Mouse (Mus musculus) forebrain, postnatal 0 days (tissue): ENCODE results near the gene Crebbp. TPM values are rescaled to one million over a fixed set of nuclear protein-coding genes. Genes with fewer than 3 reads are reported as not detected.
A peak's percentile ranks its signal among the peaks of the same experiment; 100 is the strongest.
"Not testable (repeated sequence)": the region's sequence is repeated elsewhere in the genome, so short reads cannot be mapped to it uniquely, and the experiment has no call there.

ENCODE experiments used
- ATAC-seq: fragments of 200-750 bp; cut with Nextera tagmentation; 2 replicates; pipeline ENCODE4 v1.8.0; 2017; ENCODE audit warnings: mild to moderate bottlenecking, moderate library complexity
- DNase-seq: peaks from one replicate; pipeline ENCODE4 v3.0.0-alpha.2; 2015
- H3K27ac ChIP-seq: fragments of 300-500 bp; sonication (generic); 2 replicates; pipeline ENCODE4 v1.5.1; 2014; ENCODE audit warnings: low read depth, mild to moderate bottlenecking, antibody characterized with exemption, low read length, moderate library complexity, mixed read lengths
- H3K27me3 ChIP-seq: fragments of 300-500 bp; sonication (generic); 2 replicates; pipeline ENCODE4 v1.6.1; 2014; ENCODE audit warnings: mild to moderate bottlenecking, low read length, mixed read lengths; ENCODE audit not compliant: insufficient read depth
- H3K36me3 ChIP-seq: fragments of 300-500 bp; sonication (generic); 2 replicates; pipeline ENCODE4 v1.6.1; 2014; ENCODE audit warnings: mild to moderate bottlenecking, moderate library complexity; ENCODE audit not compliant: insufficient read depth
- H3K4me1 ChIP-seq: fragments of 300-500 bp; sonication (generic); 2 replicates; pipeline ENCODE4 v1.6.1; 2014; ENCODE audit warnings: antibody characterized with exemption; ENCODE audit not compliant: insufficient read depth
- H3K4me2 ChIP-seq: fragments of 300-500 bp; sonication (generic); 2 replicates; pipeline ENCODE4 v1.6.1; 2014; ENCODE audit warnings: low read depth, mild to moderate bottlenecking, moderate library complexity
- H3K4me3 ChIP-seq: fragments of 300-500 bp; sonication (generic); 2 replicates; pipeline ENCODE4 v1.5.1; 2014; ENCODE audit warnings: low read depth, low read length, mixed read lengths
- H3K9ac ChIP-seq: fragments of 300-500 bp; sonication (generic); 2 replicates; pipeline ENCODE4 v1.6.1; 2014; ENCODE audit warnings: mild to moderate bottlenecking
- H3K9me3 ChIP-seq: fragments of 300-500 bp; sonication (generic); 2 replicates; pipeline ENCODE4 v1.6.1; 2016; ENCODE audit warnings: low read length
- CTCF ChIP-seq: sonication (generic); IDR thresholded peaks from 2 replicates; pipeline ENCODE4 v1.5.1; 2016; ENCODE audit warnings: antibody characterized with exemption, control low read depth, low read depth
- WGBS: fragments of 180-500 bp; shearing (Covaris S2); extraction: QIAGEN DNeasy Blood & Tissue Kit; methylation state at CpG from one replicate; pipeline ENCODE4 v1.1.7; 2014; 5-methylcytosine and 5-hydroxymethylcytosine counted together
- polyA plus RNA-seq: library from polyadenylated mRNA; unstranded; fragments of >200 nt; fragmentation: Nextera tagmentation; extraction: Ambion mirVana; gene quantifications from 2 replicates; pipeline ENCODE4 v1.2.1, GENCODE M21; 2015
- total RNA-seq: library from RNA; depleted of rRNA; stranded (reverse); fragments of >200 nt; gene quantifications from 2 replicates; pipeline ENCODE4 v1.2.3, GENCODE M21; 2014

The Crebbp gene
- total and polyA plus RNA-seq, 2 experiments from 2014 or later, result 31.4 to 59.6 TPM

- Histone ChIP-seq H3K9ac (no peak overlapping the region), H3K4me2 (no peak overlapping the region), H3K27ac (no peak overlapping the region), H3K9me3 (no peaks in the 10 kb centered on the region), H3K27me3 (no peaks in the 10 kb centered on the region), H3K36me3 (peaks cover 16% of the 10 kb centered on the region), H3K4me1 (peaks cover 6% of the 10 kb centered on the region; the same call in 1 of the 2 replicates), H3K4me3 (no peak overlapping the region)
- no peak for TF ChIP-seq CTCF
- 70% methylated on average over 1 of the region's 1 CpGs for WGBS
- ATAC-seq, result no peak
- DNase-seq, result no peak
These were observed 134.1 kb downstream of the Crebbp start for GRCm38 (mm10) chr16:4079656-4080055.

GRCm38 (mm10) chr16:4078302-4078701 is 135.5 kb downstream of the Crebbp start:
- Histone ChIP-seq H3K9ac (peak overlapping the region; percentile 83; the same call in 1 of the 2 replicates), H3K4me2 (peak overlapping the region; percentile 75), H3K4me3 (peak overlapping the region; percentile 82; the same call in 1 of the 2 replicates)
- not testable (repeated sequence) for H3K36me3 ChIP-seq, H3K27ac ChIP-seq, H3K4me1 ChIP-seq, H3K27me3 ChIP-seq, ATAC-seq, H3K9me3 ChIP-seq, DNase-seq
- WGBS, result 75% methylated on average over 10 of the region's 10 CpGs

- Histone ChIP-seq H3K36me3 (peaks cover 8% of the 10 kb centered on the region; the same call in 1 of the 2 replicates), H3K27me3 (no peaks in the 10 kb centered on the region), H3K9ac (peak within 1 kb of the TSS; percentile 83), H3K4me2 (peak within 1 kb of the TSS; percentile 75), H3K9me3 (no peaks in the 10 kb centered on the region), H3K4me1 (peaks cover 6% of the 10 kb centered on the region; the same call in 1 of the 2 replicates), H3K4me3 (peak within 1 kb of the TSS; percentile 82), H3K27ac (peak within 1 kb of the TSS; percentile 89)
- under 1% methylated on average over 58 of the region's 58 CpGs for WGBS
- ATAC-seq (peak; percentile 98), DNase-seq (peak; percentile 94)
- 0 out of 2 replicates have a peak, but pooled peaks have one; percentile 13 for TF ChIP-seq CTCF
These were observed 136.3 kb downstream of the Crebbp start, which contains the start of gene Trap1 for GRCm38 (mm10) chr16:4077384-4078061. Gene Trap1, minus strand, starts transcription at chr16:4077827.

GRCm38 (mm10) chr16:4074836-4075235 is 139.0 kb downstream of the Crebbp start:
- no peak for TF ChIP-seq CTCF
- 68% methylated on average over 3 of the region's 3 CpGs for WGBS

GRCm38 (mm10) chr16:4074297-4074696 is 139.5 kb downstream of the Crebbp start:
- DNase-seq, result no peak
- no peak for ATAC-seq
- H3K9ac ChIP-seq, result no peak overlapping the region
- TF ChIP-seq CTCF, result 0 out of 2 replicates have a peak, but pooled peaks have one; percentile 16
- H3K27me3 ChIP-seq, result no peaks in the 10 kb centered on the region
- no peaks in the 10 kb centered on the region for H3K36me3 ChIP-seq
- H3K27ac ChIP-seq, result no peak overlapping the region
- no peak overlapping the region for H3K4me2 ChIP-seq
- 79% methylated on average over 6 of the region's 6 CpGs for WGBS
- H3K4me3 ChIP-seq, result no peak overlapping the region
- H3K9me3 ChIP-seq, result no peaks in the 10 kb centered on the region
- H3K4me1 ChIP-seq, result peaks cover 6% of the 10 kb centered on the region; the same call in 1 of the 2 replicates

More at GRCm38 (mm10) chr16:4074836-4075235, 139.0 kb downstream of the Crebbp start:
- H3K36me3 ChIP-seq, result no peaks in the 10 kb centered on the region
- ATAC-seq, result no peak
- H3K4me1 ChIP-seq, result peaks cover 6% of the 10 kb centered on the region; the same call in 1 of the 2 replicates
- H3K4me3 ChIP-seq, result no peak overlapping the region
- no peak overlapping the region for H3K27ac ChIP-seq
- no peaks in the 10 kb centered on the region for H3K9me3 ChIP-seq
- H3K4me2 ChIP-seq, result no peak overlapping the region
- H3K9ac ChIP-seq, result no peak overlapping the region
- no peak for DNase-seq
- H3K27me3 ChIP-seq, result no peaks in the 10 kb centered on the region

- Histone ChIP-seq H3K27ac (no peak overlapping the region), H3K9ac (no peak overlapping the region), H3K9me3 (no peaks in the 10 kb centered on the region), H3K4me2 (no peak overlapping the region), H3K36me3 (peaks cover 48% of the 10 kb centered on the region), H3K4me3 (no peak overlapping the region), H3K4me1 (no peaks in the 10 kb centered on the region), H3K27me3 (no peaks in the 10 kb centered on the region)
- DNase-seq, result peak; percentile 33
- peak; percentile 73 for TF ChIP-seq CTCF
- ATAC-seq, result peak; percentile 51
- 61% methylated on average over 8 of the region's 8 CpGs for WGBS
These were observed 145.2 kb downstream of the Crebbp start for GRCm38 (mm10) chr16:4068588-4068987.

GRCm38 (mm10) chr16:4064945-4065344 is 148.9 kb downstream of the Crebbp start:
- WGBS, result 98% methylated on average over 4 of the region's 4 CpGs
- DNase-seq, result no peak

More at GRCm38 (mm10) chr16:4064945-4065344, 148.9 kb downstream of the Crebbp start:
- no peaks in the 10 kb centered on the region for H3K27me3 ChIP-seq
- H3K9ac ChIP-seq, result no peak overlapping the region
- no peak for TF ChIP-seq CTCF
- no peak overlapping the region for H3K27ac ChIP-seq
- H3K4me1 ChIP-seq, result no peaks in the 10 kb centered on the region
- H3K36me3 ChIP-seq, result peaks cover 81% of the 10 kb centered on the region
- H3K4me3 ChIP-seq, result no peak overlapping the region
- no peak overlapping the region for H3K4me2 ChIP-seq
- no peak for ATAC-seq
- H3K9me3 ChIP-seq, result no peaks in the 10 kb centered on the region
